In genomic region chr19:10449708-10450107, GRCm38 (mm10) we compare ENCODE assay signal across 8 mouse cellular contexts. TPM values are rescaled to one million over a fixed set of nuclear protein-coding genes. Genes with fewer than 3 reads are reported as not detected.
DNase-seq lines count a peak whose midpoint lies in the region; ATAC-seq and TF ChIP-seq lines count a peak whose summit lies in the region.

No protein-coding gene starts in this region.

- H3K9me3 ChIP-seq in heart, embryonic 15.5 days (replicated peaks): no peaks in the 10 kb centered on the region
- no peaks in the 10 kb centered on the region; the same call in 1 of the 2 replicates for H3K9me3 ChIP-seq in liver, embryonic 14.5 days (ENCODE audit: control insufficient read depth, low read length)
- no peaks in the 10 kb centered on the region for H3K9me3 ChIP-seq in neural tube, embryonic 14.5 days (ENCODE audit: control insufficient read depth, low read length)

- no peak overlapping the region for H3K27ac ChIP-seq in heart, embryonic 15.5 days
- H3K27ac ChIP-seq in liver, embryonic 14.5 days: no peak overlapping the region
- H3K27ac ChIP-seq in neural tube, embryonic 14.5 days (ENCODE audit: low read depth, low read length): no peak overlapping the region

- no peaks in the 10 kb centered on the region for H3K4me1 ChIP-seq in heart, embryonic 15.5 days (replicated peaks)
- peaks cover 3 to 5% of the 10 kb centered on the region in 2 experiments; a peak in 3 of 4 replicates for H3K4me1 ChIP-seq in liver, embryonic 14.5 days (replicated peaks; ENCODE audit: control insufficient read depth in 2 of 2, insufficient read depth in 2 of 2, low read length in 1 of 2)
- no peaks in the 10 kb centered on the region for H3K4me1 ChIP-seq in neural tube, embryonic 14.5 days (ENCODE audit: control insufficient read depth, insufficient read depth, low read length)

- H3K36me3 ChIP-seq in heart, embryonic 15.5 days: no peaks in the 10 kb centered on the region
- no peaks in the 10 kb centered on the region for H3K36me3 ChIP-seq in liver, embryonic 14.5 days (replicated peaks; ENCODE audit: control insufficient read depth, insufficient read depth, low read depth)
- peaks cover 15% of the 10 kb centered on the region for H3K36me3 ChIP-seq in neural tube, embryonic 14.5 days (ENCODE audit: control insufficient read depth, insufficient read depth, low read length)

- ATAC-seq in heart, embryonic 15.5 days (replicated peaks; ENCODE audit: insufficient number of reproducible peaks, insufficient read depth, low FRiP score, low read depth): 0 out of 2 replicates have a peak, but pooled peaks have one; percentile 16
- no peak for ATAC-seq in liver, embryonic 14.5 days (ENCODE audit: insufficient read depth)
- peak; percentile 66 for ATAC-seq in neural tube, embryonic 14.5 days (ENCODE audit: low read depth)

- H3K4me2 ChIP-seq in heart, embryonic 15.5 days: no peak overlapping the region
- no peak overlapping the region for H3K4me2 ChIP-seq in liver, embryonic 14.5 days (ENCODE audit: low read depth)
- H3K4me2 ChIP-seq in neural tube, embryonic 14.5 days (ENCODE audit: low read depth, low read length): no peak overlapping the region

- WGBS in heart, embryonic 15.5 days: 4% methylated on average over 3 of the region's 3 CpGs
- 6% methylated on average over 3 of the region's 3 CpGs for WGBS in liver, embryonic 14.5 days (ENCODE audit: insufficient replicate concordance)
- WGBS in neural tube, embryonic 14.5 days: 16% methylated on average over 3 of the region's 3 CpGs

- DNase-seq in CD4-positive helper T cell, adult 2 months (ENCODE audit: low read depth, low spot score): peak; percentile 60
- DNase-seq in WW6 (ENCODE audit: low read depth, low spot score): peak; percentile 52
- peak; percentile 84 for DNase-seq in embryo, embryonic 11 days
- DNase-seq in kidney, postnatal 10 days: peak; percentile 88
- DNase-seq in liver, embryonic 14.5 days (ENCODE audit: low read depth in 3 of 3, low spot score in 3 of 3): peak; percentile 41 to 45 (median 43)
- peak; percentile 28 to 68 for DNase-seq in thymus, postnatal 10 days (ENCODE audit: low spot score in 2 of 2)

- TF ChIP-seq EP300 in liver, embryonic 14.5 days (IDR thresholded peaks at IDR 0.05; ENCODE audit: low read depth): no peak

- H3K9ac ChIP-seq in heart, embryonic 15.5 days: no peak overlapping the region
- H3K9ac ChIP-seq in liver, embryonic 14.5 days (replicated peaks): no peak overlapping the region
- H3K9ac ChIP-seq in neural tube, embryonic 14.5 days (replicated peaks; ENCODE audit: low read depth, low read length): no peak overlapping the region

- H3K27me3 ChIP-seq in heart, embryonic 15.5 days: peaks cover 44% of the 10 kb centered on the region
- H3K27me3 ChIP-seq in liver, embryonic 14.5 days (ENCODE audit: control insufficient read depth, insufficient read depth, low read length): peaks cover 3% of the 10 kb centered on the region; the same call in 1 of the 2 replicates
- H3K27me3 ChIP-seq in neural tube, embryonic 14.5 days (ENCODE audit: control insufficient read depth, insufficient read depth, low read length): no peaks in the 10 kb centered on the region

- H3K4me3 ChIP-seq in heart, embryonic 15.5 days: no peak overlapping the region
- H3K4me3 ChIP-seq in liver, embryonic 14.5 days (ENCODE audit: insufficient read depth in 1 of 2, low read depth in 2 of 2, low read length in 2 of 2): no peak overlapping the region
- no peak overlapping the region for H3K4me3 ChIP-seq in neural tube, embryonic 14.5 days (ENCODE audit: low read depth, low read length)

- TF ChIP-seq CTCF in liver, embryonic 14.5 days (IDR thresholded peaks at IDR 0.05; ENCODE audit: low read depth): peak; percentile 91

RNA-seq across cellular contexts. Expression of gene Lrrc10b, which starts 7.6 kb away (rescaled TPM):
- polyA plus RNA-seq in heart, embryonic 15.5 days (2015; fragmentation: Nextera tagmentation; extraction: Ambion mirVana): 0.13 and 0.23 TPM in 2 replicates
- 0.05 and 0.06 TPM in 2 replicates for polyA plus RNA-seq in liver, embryonic 14.5 days (2012; rRNA removed)
- 0.08 TPM in 1 of 2 replicates, not detected in the other for polyA plus RNA-seq in liver, embryonic 14.5 days (2014; fragmentation: Nextera tagmentation; extraction: Ambion mirVana)
- 0.66 and 0.75 TPM in 2 replicates for polyA plus RNA-seq in neural tube, embryonic 14.5 days (2014; fragmentation: Nextera tagmentation; extraction: Ambion mirVana)

RNA-seq across cellular contexts. Expression of gene Ppp1r32, which starts 33.0 kb away (rescaled TPM):
- 0.13 TPM in 1 of 2 replicates, not detected in the other for polyA plus RNA-seq in heart, embryonic 15.5 days (2015; fragmentation: Nextera tagmentation; extraction: Ambion mirVana)
- polyA plus RNA-seq in liver, embryonic 14.5 days (2012; rRNA removed): 0.17 and 0.26 TPM in 2 replicates
- 0.19 TPM in 1 of 2 replicates, not detected in the other for polyA plus RNA-seq in liver, embryonic 14.5 days (2014; fragmentation: Nextera tagmentation; extraction: Ambion mirVana)
- polyA plus RNA-seq in neural tube, embryonic 14.5 days (2014; fragmentation: Nextera tagmentation; extraction: Ambion mirVana): 0.32 and 1.0 TPM in 2 replicates
